Mouse (Mus musculus): ENCODE results near the gene Tmem210. TPM values are rescaled to one million over a fixed set of nuclear protein-coding genes. Genes with fewer than 3 reads are reported as not detected.
A peak's percentile ranks its signal among the peaks of the same experiment; 100 is the strongest.
"Not testable (repeated sequence)": the region's sequence is repeated elsewhere in the genome, so short reads cannot be mapped to it uniquely, and the experiment has no call there.

Tmem210 gene
- polyA plus RNA-seq, 1 experiment = not detected

GRCm38 (mm10) chr2:25255284-25255779 lies 32.6 kb upstream of the Tmem210 start, which contains the start of gene Tmem203:
TSS of gene Tmem203 (plus strand) at chr2:25255439.
- TF ChIP-seq POLR2A (IDR thresholded peaks at IDR 0.05; ENCODE audit: borderline replicate concordance, extremely low read depth, insufficient read depth, insufficient read length, poor library complexity, severe bottlenecking) (peak; percentile 54; the same call in 1 of the 2 replicates), CTCF (IDR thresholded peaks at IDR 0.05; ENCODE audit: borderline replicate concordance, extremely low read depth, insufficient read depth, insufficient read length) (no peak)
- DNase-seq (ENCODE audit: low read depth) = peak; percentile 96

- DNase-seq (ENCODE audit: low read depth) = not testable (repeated sequence)
Observed at GRCm38 (mm10) chr2:25256443-25257109, 31.4 kb upstream of the Tmem210 start.

GRCm38 (mm10) chr2:25257250-25257649 lies 30.7 kb upstream of the Tmem210 start:
- not testable (repeated sequence) for DNase-seq (ENCODE audit: low read depth)

GRCm38 (mm10) chr2:25258887-25259286 lies 29.1 kb upstream of the Tmem210 start:
- peak; percentile 39; the same call in 1 of the 2 replicates for TF ChIP-seq CTCF (IDR thresholded peaks at IDR 0.05; ENCODE audit: borderline replicate concordance, extremely low read depth, insufficient read depth, insufficient read length)
- no peak for TF ChIP-seq POLR2A (IDR thresholded peaks at IDR 0.05; ENCODE audit: borderline replicate concordance, extremely low read depth, insufficient read depth, insufficient read length, poor library complexity, severe bottlenecking)
- DNase-seq (ENCODE audit: low read depth) = no peak

- no peak for DNase-seq (ENCODE audit: low read depth)
- TF ChIP-seq POLR2A (IDR thresholded peaks at IDR 0.05; ENCODE audit: borderline replicate concordance, extremely low read depth, insufficient read depth, insufficient read length, poor library complexity, severe bottlenecking) (no peak), CTCF (IDR thresholded peaks at IDR 0.05; ENCODE audit: borderline replicate concordance, extremely low read depth, insufficient read depth, insufficient read length) (no peak)
Observed at GRCm38 (mm10) chr2:25261870-25262269, 26.1 kb upstream of the Tmem210 start.

- TF ChIP-seq CTCF (IDR thresholded peaks at IDR 0.05; ENCODE audit: borderline replicate concordance, extremely low read depth, insufficient read depth, insufficient read length) = no peak
- TF ChIP-seq POLR2A (IDR thresholded peaks at IDR 0.05; ENCODE audit: borderline replicate concordance, extremely low read depth, insufficient read depth, insufficient read length, poor library complexity, severe bottlenecking) = peak; percentile 62; the same call in 1 of the 2 replicates
- peak; percentile 99 for DNase-seq (ENCODE audit: low read depth)
Observed at GRCm38 (mm10) chr2:25262291-25262767, 25.6 kb upstream of the Tmem210 start, which contains the start of gene Tprn. TSS of gene Tprn (plus strand) at chr2:25262618.

GRCm38 (mm10) chr2:25262795-25263622 lies 24.9 kb upstream of the Tmem210 start:
- DNase-seq (ENCODE audit: low read depth) = peak; percentile 58
- TF ChIP-seq POLR2A (IDR thresholded peaks at IDR 0.05; ENCODE audit: borderline replicate concordance, extremely low read depth, insufficient read depth, insufficient read length, poor library complexity, severe bottlenecking) (no peak), CTCF (IDR thresholded peaks at IDR 0.05; ENCODE audit: borderline replicate concordance, extremely low read depth, insufficient read depth, insufficient read length) (no peak)

- no peak for TF ChIP-seq CTCF (IDR thresholded peaks at IDR 0.05; ENCODE audit: borderline replicate concordance, extremely low read depth, insufficient read depth, insufficient read length)
- DNase-seq (ENCODE audit: low read depth) = no peak
Observed at GRCm38 (mm10) chr2:25263623-25264285, 24.2 kb upstream of the Tmem210 start.

- TF ChIP-seq CTCF (IDR thresholded peaks at IDR 0.05; ENCODE audit: borderline replicate concordance, extremely low read depth, insufficient read depth, insufficient read length) (no peak), POLR2A (IDR thresholded peaks at IDR 0.05; ENCODE audit: borderline replicate concordance, extremely low read depth, insufficient read depth, insufficient read length, poor library complexity, severe bottlenecking) (no peak)
- no peak for DNase-seq (ENCODE audit: low read depth)
Observed at GRCm38 (mm10) chr2:25264286-25264660, 23.7 kb upstream of the Tmem210 start.

- TF ChIP-seq CTCF (IDR thresholded peaks at IDR 0.05; ENCODE audit: borderline replicate concordance, extremely low read depth, insufficient read depth, insufficient read length) (no peak), POLR2A (IDR thresholded peaks at IDR 0.05; ENCODE audit: borderline replicate concordance, extremely low read depth, insufficient read depth, insufficient read length, poor library complexity, severe bottlenecking) (no peak)
Observed at GRCm38 (mm10) chr2:25264851-25265250, 23.1 kb upstream of the Tmem210 start.

GRCm38 (mm10) chr2:25265897-25266656 lies 21.9 kb upstream of the Tmem210 start:
- peak; percentile 50 for DNase-seq (ENCODE audit: low read depth)
- no peak for TF ChIP-seq CTCF (IDR thresholded peaks at IDR 0.05; ENCODE audit: borderline replicate concordance, extremely low read depth, insufficient read depth, insufficient read length)
- no peak for TF ChIP-seq POLR2A (IDR thresholded peaks at IDR 0.05; ENCODE audit: borderline replicate concordance, extremely low read depth, insufficient read depth, insufficient read length, poor library complexity, severe bottlenecking)

More at GRCm38 (mm10) chr2:25264851-25265250, 23.1 kb upstream of the Tmem210 start:
- DNase-seq (ENCODE audit: low read depth) = no peak
